Mouse (Mus musculus): ENCODE data around the gene Kif1c.

- TF ChIP-seq CTCF (conservative IDR thresholded peaks at IDR 0.05; ENCODE audit: insufficient read depth, insufficient read length, low read depth, low read length), result no peak
- no peak for TF ChIP-seq POLR2A (IDR thresholded peaks at IDR 0.05; ENCODE audit: low read depth, low read length)
Observed at GRCm38 (mm10) chr11:70657991-70658390, 42.4 kb upstream of the Kif1c start.

Data from kidney, adult 2 months (tissue).